Mouse (Mus musculus) CD4-positive, CD25-positive, alpha-beta regulatory T cell, adult 2 months (primary cell): ENCODE data around the gene Sgms1.
A peak's percentile ranks its signal among the peaks of the same experiment; 100 is the strongest.

Source experiments
- DNase-seq: peaks from one replicate; pipeline ENCODE4 v3.0.0-alpha.2; 2012; ENCODE audit warnings: low read depth, low spot score

Gene Sgms1

GRCm38 (mm10) chr19:32389001-32389871 is at the start of gene Sgms1:
Gene Sgms1, minus strand, starts transcription at chr19:32389714.
- peak; percentile 87 for DNase-seq

DNA sequence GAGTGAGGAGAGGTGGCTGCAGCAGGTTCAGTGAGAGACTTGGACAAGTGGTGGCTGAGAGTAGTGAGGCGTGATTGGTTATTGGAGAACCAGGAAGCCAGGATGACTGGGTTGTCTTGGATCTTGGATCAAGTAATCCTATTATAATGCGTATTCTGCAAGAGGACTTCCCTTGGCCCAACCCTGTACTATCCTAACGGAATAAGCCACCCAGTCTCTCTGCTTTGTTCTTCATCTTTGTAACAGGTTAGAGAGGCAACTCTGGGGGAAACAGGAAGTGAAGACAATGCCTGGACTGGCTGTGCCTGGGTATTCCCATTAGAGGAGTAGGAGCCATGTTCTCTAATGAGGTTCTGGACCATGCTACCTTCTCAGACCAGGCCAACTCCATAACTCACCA is 36.3 kb upstream of the Sgms1 start:
- DNase-seq = no peak

DNA sequence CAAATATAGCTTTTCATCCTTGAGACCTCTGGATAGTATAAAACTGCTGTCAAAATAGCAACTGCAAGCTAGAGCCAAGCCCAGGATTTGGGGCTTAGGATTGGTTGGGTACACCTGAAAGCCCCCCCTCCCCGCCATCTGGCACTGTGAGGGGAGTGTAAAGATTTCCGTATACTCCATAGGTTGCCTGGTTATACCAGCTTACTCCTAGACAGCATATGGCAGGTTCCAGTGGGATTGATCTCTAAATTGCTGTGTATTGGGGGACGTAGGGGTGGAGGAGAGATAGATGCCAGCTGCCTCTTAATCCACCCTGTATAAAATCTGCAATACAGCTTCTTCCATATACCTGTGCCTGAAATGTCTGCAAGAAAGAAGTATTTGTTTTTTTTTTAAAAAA is 35.2 kb upstream of the Sgms1 start:
- no peak for DNase-seq

- DNase-seq = no peak
Observed at GRCm38 (mm10) chr19:32419069-32419468, 29.6 kb upstream of the Sgms1 start.

DNA sequence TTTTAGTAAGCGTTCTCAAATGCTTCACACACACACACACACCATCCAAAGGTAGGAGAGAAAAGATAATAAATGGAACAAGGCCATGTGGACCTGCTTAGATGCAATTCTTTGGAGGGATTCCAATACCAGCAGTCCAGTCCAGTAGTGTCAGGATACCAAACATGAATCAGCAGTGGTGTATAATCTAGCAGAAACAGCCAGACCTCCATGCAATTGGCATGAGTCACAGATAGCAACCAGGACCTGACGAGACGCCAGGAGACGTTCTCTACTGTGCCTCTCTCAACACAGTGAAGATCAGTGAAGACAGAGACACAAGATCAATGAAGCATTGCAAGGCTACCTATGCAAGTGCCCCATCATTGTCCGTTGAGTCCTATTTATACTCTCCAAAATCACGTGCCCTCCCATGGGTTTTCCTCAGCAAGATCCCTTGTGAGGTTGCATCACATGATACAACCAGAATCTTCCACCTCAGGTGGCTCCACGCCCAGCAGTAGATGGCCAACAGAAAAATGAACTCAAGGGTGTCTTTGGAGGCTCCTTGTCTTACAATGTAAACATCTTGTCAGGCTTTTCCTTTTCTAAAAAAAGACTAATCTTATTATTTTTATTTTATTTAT is 27.3 kb upstream of the Sgms1 start:
- DNase-seq = no peak

DNA sequence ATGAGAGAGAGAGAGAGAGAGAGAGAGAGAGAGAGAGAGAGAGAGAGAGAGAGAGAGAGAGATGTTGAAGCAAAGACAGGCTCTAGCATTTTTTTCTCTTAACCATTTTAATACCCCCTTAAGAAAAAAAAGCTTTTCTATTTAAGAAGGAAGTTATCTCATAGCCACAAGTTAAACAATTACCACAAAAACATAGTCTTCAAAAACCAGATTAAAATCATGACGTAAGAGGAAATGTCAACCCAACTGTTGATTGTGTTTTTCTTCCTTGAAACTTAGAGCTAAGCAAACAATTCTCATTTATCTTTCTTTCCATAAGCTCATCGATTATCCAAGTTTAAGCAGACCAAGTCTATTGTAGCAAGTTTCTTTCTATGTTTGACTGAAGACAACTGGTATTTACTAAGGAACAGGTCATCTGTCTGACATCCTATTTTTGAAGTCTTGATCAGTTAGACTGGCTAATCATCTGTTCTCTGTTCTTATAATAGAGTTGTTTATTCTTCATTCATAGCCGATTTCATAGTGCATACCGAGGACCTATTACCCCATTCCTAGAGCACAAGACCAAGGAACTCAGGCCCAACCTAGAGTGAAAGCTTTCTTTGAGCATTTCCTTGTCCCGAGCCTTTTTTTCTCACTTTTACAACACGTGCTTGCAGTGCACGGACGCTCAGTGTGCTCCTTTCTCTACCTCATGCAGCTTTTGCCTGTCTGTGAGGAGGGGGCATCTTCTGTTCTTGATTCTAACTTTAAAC is 20.3 kb upstream of the Sgms1 start:
- DNase-seq = peak; percentile 77

DNA sequence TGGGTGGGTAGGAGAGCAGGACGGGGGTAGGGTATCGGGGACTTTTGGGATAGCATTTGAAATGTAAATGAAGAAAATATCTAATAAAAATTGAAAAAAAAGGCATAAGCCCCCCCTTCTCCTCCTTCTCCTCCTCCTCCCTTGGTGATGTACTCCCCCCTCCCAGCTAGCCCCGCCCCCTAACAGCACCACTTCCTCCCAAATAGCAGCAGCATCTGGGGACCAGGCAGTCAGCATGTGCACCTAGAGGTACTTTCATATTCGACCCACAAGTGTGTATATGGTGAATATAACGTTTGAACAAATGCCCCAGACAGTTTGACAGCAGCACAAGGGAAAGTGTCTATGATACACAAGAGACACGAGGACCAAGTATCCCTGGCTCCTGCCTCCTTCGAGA is 17.2 kb upstream of the Sgms1 start:
- DNase-seq = peak; percentile 87

- DNase-seq = peak; percentile 19
Observed at GRCm38 (mm10) chr19:32404386-32404785, 14.9 kb upstream of the Sgms1 start.

DNA sequence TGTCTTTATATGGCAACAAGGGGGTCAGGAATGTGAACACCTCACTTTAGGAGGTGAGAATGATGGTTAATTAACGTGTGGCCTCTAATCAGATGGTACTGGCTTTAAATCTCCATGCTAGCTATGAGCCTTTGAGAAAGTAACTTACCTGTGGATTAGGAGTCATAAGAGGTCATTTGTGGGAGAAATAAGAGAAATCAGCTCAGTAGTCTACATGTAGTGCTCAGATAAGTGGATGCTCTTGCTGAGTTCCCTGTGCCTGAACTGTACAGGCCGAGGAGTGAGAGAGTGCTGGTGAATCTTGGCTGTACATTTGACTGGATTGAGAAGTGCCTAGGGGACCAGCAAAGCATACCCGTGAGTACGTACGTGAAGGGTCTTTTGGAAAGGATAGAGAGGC is 14.3 kb upstream of the Sgms1 start:
- DNase-seq = no peak

GRCm38 (mm10) chr19:32398491-32398890 is 9.0 kb upstream of the Sgms1 start:
- DNase-seq = no peak

DNA sequence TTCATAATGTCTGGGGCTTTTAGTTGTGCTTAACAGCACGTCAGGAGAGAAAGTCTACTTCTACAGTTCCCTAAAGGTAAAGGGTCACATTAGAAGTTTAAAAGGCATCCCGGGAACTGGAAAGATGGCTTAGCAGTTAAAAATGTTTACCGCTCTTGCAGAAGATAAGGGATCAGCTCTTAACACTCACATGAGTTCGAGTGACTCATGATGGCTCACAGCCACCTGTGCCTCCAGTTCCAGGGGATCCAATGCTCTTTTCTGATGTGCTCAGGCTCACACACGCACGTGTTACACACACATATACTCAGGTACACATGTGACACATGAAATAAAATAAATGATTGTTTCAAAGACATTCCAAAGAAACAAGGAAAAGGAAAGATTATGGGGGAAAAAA is 6.8 kb upstream of the Sgms1 start:
- DNase-seq = no peak

DNA sequence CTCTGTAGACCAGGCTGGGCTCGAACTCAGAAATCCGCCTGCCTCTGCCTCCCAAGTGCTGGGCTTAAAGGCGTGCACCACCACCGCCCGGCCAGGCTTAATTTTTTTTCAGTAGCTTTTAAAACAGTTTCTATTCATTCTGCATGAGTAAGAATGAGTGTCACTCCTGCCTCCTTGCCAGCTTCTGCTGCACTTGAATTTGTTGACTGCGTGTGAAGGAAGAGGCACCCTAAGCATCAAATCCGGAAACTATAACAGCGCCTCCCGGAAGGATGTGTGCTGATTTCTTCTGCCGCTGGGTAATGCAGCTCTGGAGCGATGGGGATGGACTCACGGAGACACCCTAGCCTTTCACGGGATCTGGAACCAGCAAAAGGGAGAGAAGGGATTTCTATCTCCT is 5.3 kb upstream of the Sgms1 start:
- no peak for DNase-seq

DNA sequence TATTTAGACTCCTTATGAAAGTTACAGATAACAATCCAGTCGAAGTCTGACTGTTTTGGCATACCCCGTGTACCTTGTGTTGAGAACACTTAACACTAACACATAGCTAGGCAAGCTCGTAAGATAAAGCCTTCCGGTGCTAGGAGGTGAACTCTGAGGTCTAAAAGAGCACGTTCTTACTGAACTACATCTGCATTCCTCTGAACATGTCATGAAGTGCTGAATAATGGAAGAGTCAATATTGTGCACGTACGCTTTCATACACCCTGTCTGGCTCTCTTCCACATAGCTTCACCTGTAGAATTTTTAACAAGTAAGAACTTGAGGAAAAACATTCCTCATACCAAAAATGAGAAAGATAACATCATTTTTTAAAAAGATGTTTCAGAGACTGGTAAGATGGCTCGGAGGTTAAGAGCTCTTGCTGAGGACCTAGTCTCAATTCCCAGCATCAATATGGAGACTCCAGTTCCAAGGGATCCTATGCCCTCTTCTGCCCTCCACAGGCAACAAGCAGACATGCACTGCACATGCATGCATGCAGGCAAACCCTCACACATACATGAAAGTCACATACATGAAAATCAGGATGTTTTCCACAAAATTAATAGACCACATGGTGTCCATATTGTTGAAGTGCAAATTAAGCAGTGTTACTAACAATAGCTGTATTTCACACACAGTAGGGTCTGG is 4.4 kb upstream of the Sgms1 start:
- no peak for DNase-seq

GRCm38 (mm10) chr19:32393092-32393745 is 3.7 kb upstream of the Sgms1 start:
- no peak for DNase-seq

- no peak for DNase-seq
Observed at GRCm38 (mm10) chr19:32391441-32391840, 1.9 kb upstream of the Sgms1 start.

DNA sequence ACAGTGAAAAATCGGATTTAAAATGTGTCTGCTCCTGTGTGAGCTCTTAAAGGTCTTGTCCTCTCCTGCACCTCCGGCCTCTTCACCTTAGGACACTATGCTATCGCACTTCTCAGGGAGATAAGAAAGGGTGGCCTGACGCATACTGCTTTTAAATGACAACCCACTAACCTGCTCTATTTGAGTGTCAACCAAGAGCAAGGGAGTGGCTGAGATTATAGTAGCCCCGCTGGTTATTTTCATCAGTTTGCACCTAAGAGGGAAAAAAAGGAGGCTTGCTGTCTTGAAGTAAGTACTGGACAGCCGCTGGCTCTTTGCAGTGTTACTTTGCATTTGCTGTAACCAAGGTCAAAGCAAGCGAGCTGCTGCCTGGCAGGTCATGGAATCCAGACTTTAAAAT is 602 bp upstream of the Sgms1 start:
- DNase-seq = no peak

DNA sequence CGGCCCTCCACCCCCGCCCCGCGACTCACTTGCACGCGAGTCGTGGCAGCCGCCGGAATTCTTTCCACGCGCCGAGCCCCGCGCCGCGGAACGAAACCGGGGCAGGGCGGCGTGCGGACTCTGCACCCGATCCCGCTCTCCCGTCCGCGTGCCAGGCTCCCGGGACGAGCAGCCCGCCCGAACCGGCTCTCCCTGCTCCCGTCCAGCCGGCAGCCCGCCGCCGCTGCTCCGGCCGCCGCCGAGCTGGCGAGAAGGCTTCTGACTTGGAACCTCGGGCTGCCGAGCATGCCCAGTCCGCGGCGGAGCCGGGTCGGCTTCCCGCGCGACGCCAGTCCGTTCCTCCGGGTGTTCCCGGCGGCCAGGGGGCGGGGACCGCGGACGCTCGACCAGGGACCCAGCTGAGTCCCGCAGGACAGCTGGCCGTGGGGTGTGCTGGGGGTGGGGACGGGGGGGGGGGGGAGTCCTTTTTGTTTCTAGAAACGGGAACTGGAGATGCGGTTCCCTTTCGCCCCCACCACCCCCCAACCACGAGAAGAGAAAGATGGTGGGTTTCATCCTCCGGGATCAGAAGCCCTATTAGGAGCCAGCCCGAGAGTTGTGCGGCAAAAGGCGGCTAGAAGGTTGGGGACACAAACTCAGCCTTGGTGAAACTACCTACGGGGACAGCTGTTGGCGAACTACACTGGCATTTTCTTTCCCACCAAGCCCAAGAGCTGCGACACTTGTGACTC is 1.2 kb downstream of the Sgms1 start:
- DNase-seq = peak; percentile 78

DNA sequence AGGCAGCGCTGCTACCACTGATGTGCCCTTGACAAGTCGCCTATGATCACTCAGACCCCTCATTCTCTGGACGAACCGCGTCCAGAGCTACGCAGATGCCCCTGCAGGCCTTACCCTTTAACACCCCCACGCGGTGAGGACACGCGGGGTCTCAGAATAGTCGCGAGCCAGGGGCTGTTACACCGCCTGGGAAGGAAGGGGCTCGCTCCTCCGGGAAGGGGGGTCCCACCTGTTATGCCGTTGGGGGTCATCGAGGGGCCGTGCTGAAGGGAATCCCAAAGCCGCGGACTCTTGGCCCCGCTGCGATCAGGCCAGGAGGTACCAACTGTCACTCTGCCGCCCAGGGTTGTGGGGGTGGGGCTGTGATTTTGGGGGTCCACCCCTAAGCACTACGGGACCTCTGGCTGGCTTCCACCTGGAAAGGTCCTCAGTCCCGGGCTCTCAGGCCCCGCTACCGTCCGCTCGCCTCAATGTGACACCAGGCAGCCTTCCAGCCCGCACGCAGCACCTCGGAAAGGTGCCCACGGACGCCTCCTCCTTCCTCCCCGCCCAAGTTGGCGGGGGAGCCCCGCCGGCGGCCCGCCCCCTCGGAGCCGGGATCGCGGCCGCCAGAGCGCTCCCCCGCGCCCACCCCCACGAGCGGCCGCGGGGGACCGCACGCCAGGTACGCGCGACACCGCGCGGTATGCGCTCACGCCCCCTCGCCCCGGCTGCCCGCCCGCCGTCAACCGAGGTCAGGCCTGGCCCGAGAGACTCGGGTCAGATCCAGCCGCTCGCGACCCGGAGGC is 1.9 kb downstream of the Sgms1 start:
- DNase-seq = peak; percentile 72

- DNase-seq = no peak
Observed at GRCm38 (mm10) chr19:32386556-32387402, 2.7 kb downstream of the Sgms1 start.
